Mouse (Mus musculus) limb, embryonic 14.5 days (tissue): ENCODE measurements around the gene Hoxa1. TPM values are rescaled to one million over a fixed set of nuclear protein-coding genes. Genes with fewer than 3 reads are reported as not detected.

ENCODE experiments used
- ATAC-seq: fragments of 200-750 bp; cut with Nextera tagmentation; 2 replicates; pipeline ENCODE4 v1.8.0; 2017; ENCODE audit warnings: low read depth, moderate number of reproducible peaks, moderate TSS enrichment; ENCODE audit not compliant: low FRiP score
- DNase-seq: peaks from one replicate; pipeline ENCODE4 v3.0.0-alpha.2; 2015; ENCODE audit warnings: low spot score
- H3K27ac ChIP-seq: fragments of 300-500 bp; sonication (generic); replicated peaks from 2 replicates; pipeline ENCODE4 v1.5.1; 2014; ENCODE audit warnings: low read depth, mild to moderate bottlenecking, low read length, moderate library complexity, mixed read lengths
- H3K27me3 ChIP-seq: fragments of 300-500 bp; sonication (generic); 2 replicates; pipeline ENCODE4 v1.6.1; 2014; ENCODE audit warnings: low read length, mixed read lengths; ENCODE audit not compliant: control insufficient read depth, insufficient read depth
- H3K36me3 ChIP-seq: fragments of 300-500 bp; sonication (generic); 2 replicates; pipeline ENCODE4 v1.6.1; 2014; ENCODE audit warnings: mild to moderate bottlenecking, low read length, moderate library complexity, mixed read lengths; ENCODE audit not compliant: control insufficient read depth, insufficient read depth
- H3K4me1 ChIP-seq: fragments of 300-500 bp; sonication (generic); 2 replicates; pipeline ENCODE4 v1.6.1; 2014; ENCODE audit warnings: antibody characterized with exemption, low read length, mixed read lengths; ENCODE audit not compliant: control insufficient read depth, insufficient read depth
- H3K4me2 ChIP-seq: fragments of 300-500 bp; sonication (generic); replicated peaks from 2 replicates; pipeline ENCODE4 v1.6.1; 2014; ENCODE audit warnings: low read depth, mild to moderate bottlenecking, low read length, moderate library complexity; ENCODE audit not compliant: severe bottlenecking
- H3K4me3 ChIP-seq: fragments of 300-500 bp; sonication (generic); replicated peaks from 2 replicates; pipeline ENCODE4 v1.5.1; 2014; ENCODE audit warnings: low read length
- H3K9ac ChIP-seq: fragments of 300-500 bp; sonication (generic); 2 replicates; pipeline ENCODE4 v1.6.1; 2014; ENCODE audit warnings: mild to moderate bottlenecking, low read depth, low read length, moderate library complexity; ENCODE audit not compliant: severe bottlenecking
- H3K9me3 ChIP-seq: fragments of 300-500 bp; sonication (generic); 2 replicates; pipeline ENCODE4 v1.6.1; 2016; ENCODE audit warnings: low read length; ENCODE audit not compliant: control insufficient read depth
- POLR2A ChIP-seq: fragments of 200-500 bp; IDR thresholded peaks from 2 replicates; pipeline ENCODE4 v1.8.0; 2012; ENCODE audit warnings: inconsistent platforms, mild to moderate bottlenecking, moderate library complexity, borderline replicate concordance; ENCODE audit not compliant: insufficient read depth, insufficient read length; ENCODE audit errors: extremely low read depth
- WGBS: fragments of 180-500 bp; shearing (Covaris S2); extraction: QIAGEN DNeasy Blood & Tissue Kit; methylation state at CpG from one replicate; pipeline ENCODE4 v1.1.7; 2014; 5-methylcytosine and 5-hydroxymethylcytosine counted together
- polyA plus RNA-seq, 2 experiments: library from polyadenylated mRNA; depleted of rRNA in 1 of 2; stranded (reverse) in 1 of 2; unstranded in 1 of 2; fragments of >200 nt; fragmentation: Nextera tagmentation in 1 of 2; extraction: Ambion mirVana in 1 of 2; gene quantifications; 2 replicates each; pipeline versions ENCODE4 v1.2.1 to v1.2.3; 2012 to 2014

The Hoxa1 gene
- polyA plus RNA-seq (2012; rRNA removed) (1.4 and 1.6 TPM in 2 replicates), polyA plus RNA-seq (2014; fragmentation: Nextera tagmentation; extraction: Ambion mirVana) (1.4 and 1.7 TPM in 2 replicates)

GRCm38 (mm10) chr6:52158276-52159051 lies at the start of gene Hoxa1:
Gene Hoxa1, minus strand, starts transcription at chr6:52158317.
- no peaks in the 10 kb centered on the region for H3K36me3 ChIP-seq
- H3K27me3 ChIP-seq, result peaks cover 92% of the 10 kb centered on the region
- peak within 1 kb of the TSS; percentile 76 for H3K4me3 ChIP-seq
- no peaks in the 10 kb centered on the region for H3K9me3 ChIP-seq
- peak within 1 kb of the TSS; percentile 43; the same call in 1 of the 2 replicates for H3K27ac ChIP-seq
- H3K4me1 ChIP-seq, result peaks cover 23% of the 10 kb centered on the region
- H3K4me2 ChIP-seq, result peak within 1 kb of the TSS; percentile 99
- TF ChIP-seq POLR2A, result no peak
- ATAC-seq (peak; percentile 81), DNase-seq (peak; percentile 88)
- peak within 1 kb of the TSS; percentile 53 for H3K9ac ChIP-seq
- WGBS, result 3% methylated on average over 49 of the region's 55 CpGs

DNA sequence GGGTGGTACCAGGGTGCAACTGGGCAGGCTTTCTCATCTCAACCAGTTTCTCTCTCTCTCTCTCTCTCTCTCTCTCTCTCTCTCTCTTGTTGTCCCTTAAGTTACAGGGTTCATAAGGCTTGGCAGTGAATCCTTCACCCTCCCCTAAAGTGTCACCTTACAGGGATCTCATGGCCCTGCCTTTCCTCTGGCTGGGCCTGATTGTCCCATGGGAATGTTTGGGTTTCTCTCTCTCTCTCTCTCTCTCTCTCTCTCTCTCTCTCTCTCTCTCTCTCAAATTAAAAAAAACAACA lies 49.5 kb upstream of the Hoxa1 start:
- H3K4me3 ChIP-seq, result no peak overlapping the region
- ATAC-seq (no peak), DNase-seq (no peak)
- peaks cover 31% of the 10 kb centered on the region; the same call in 1 of the 2 replicates for H3K27me3 ChIP-seq
- H3K36me3 ChIP-seq, result peaks cover 35% of the 10 kb centered on the region
- peak overlapping the region; percentile 75; the same call in 1 of the 2 replicates for H3K4me2 ChIP-seq
- TF ChIP-seq POLR2A, result no peak
- H3K4me1 ChIP-seq, result peaks cover 64% of the 10 kb centered on the region
- H3K9ac ChIP-seq, result no peak overlapping the region
- H3K27ac ChIP-seq, result no peak overlapping the region
- no peaks in the 10 kb centered on the region for H3K9me3 ChIP-seq

- no peak overlapping the region for H3K9ac ChIP-seq
- WGBS, result 34% methylated on average over 4 of the region's 4 CpGs
- no peak for ATAC-seq
- H3K4me1 ChIP-seq, result peaks cover 64% of the 10 kb centered on the region
- H3K36me3 ChIP-seq, result peaks cover 35% of the 10 kb centered on the region
- no peak overlapping the region for H3K4me3 ChIP-seq
- TF ChIP-seq POLR2A, result no peak
- H3K9me3 ChIP-seq, result no peaks in the 10 kb centered on the region
- H3K27me3 ChIP-seq, result peaks cover 35% of the 10 kb centered on the region; the same call in 1 of the 2 replicates
- H3K27ac ChIP-seq, result no peak overlapping the region
- H3K4me2 ChIP-seq, result peak overlapping the region; percentile 91
- DNase-seq, result no peak
Observed at GRCm38 (mm10) chr6:52206882-52207683, 49.0 kb upstream of the Hoxa1 start.

- peak overlapping the region; percentile 25; the same call in 1 of the 2 replicates for H3K9ac ChIP-seq
- peaks cover 39% of the 10 kb centered on the region for H3K36me3 ChIP-seq
- no peak for TF ChIP-seq POLR2A
- peak overlapping the region; percentile 91 for H3K4me2 ChIP-seq
- peaks cover 57% of the 10 kb centered on the region for H3K4me1 ChIP-seq
- DNase-seq, result no peak
- H3K27me3 ChIP-seq, result peaks cover 30% of the 10 kb centered on the region; the same call in 1 of the 2 replicates
- 21% methylated on average over 51 of the region's 55 CpGs for WGBS
- 0 out of 2 replicates have a peak overlapping the region, but pooled peaks have one; percentile 38 for H3K27ac ChIP-seq
- no peaks in the 10 kb centered on the region for H3K9me3 ChIP-seq
- ATAC-seq, result no peak
- H3K4me3 ChIP-seq, result peak overlapping the region; percentile 10
Observed at GRCm38 (mm10) chr6:52205638-52206621, 47.8 kb upstream of the Hoxa1 start.
